Mouse (Mus musculus) heart, postnatal 0 days (tissue): Measurements from ENCODE around the gene Tmbim1. TPM values are rescaled to one million over a fixed set of nuclear protein-coding genes. Genes with fewer than 3 reads are reported as not detected.

ENCODE experiments used
- ATAC-seq: fragments of 200-750 bp; cut with Nextera tagmentation; 2 replicates; pipeline ENCODE4 v1.8.0; 2017; ENCODE audit warnings: low read depth, moderate number of reproducible peaks, moderate library complexity; ENCODE audit not compliant: insufficient read depth
- DNase-seq: peaks from one replicate; pipeline ENCODE4 v3.0.0-alpha.2; 2016; ENCODE audit warnings: low spot score
- H3K27ac ChIP-seq: fragments of 300-500 bp; sonication (generic); 2 replicates; pipeline ENCODE4 v1.5.1; 2014; ENCODE audit warnings: low read depth, mild to moderate bottlenecking
- H3K27me3 ChIP-seq: fragments of 300-500 bp; sonication (generic); 2 replicates; pipeline ENCODE4 v1.6.1; 2014; ENCODE audit warnings: low read length, mixed read lengths; ENCODE audit not compliant: control insufficient read depth, insufficient read depth
- H3K36me3 ChIP-seq: fragments of 300-500 bp; sonication (generic); replicated peaks from 2 replicates; pipeline ENCODE4 v1.6.1; 2014; ENCODE audit warnings: low read length, mixed read lengths; ENCODE audit not compliant: control insufficient read depth, insufficient read depth
- H3K4me1 ChIP-seq: fragments of 300-500 bp; sonication (generic); 2 replicates; pipeline ENCODE4 v1.6.1; 2014; ENCODE audit warnings: antibody characterized with exemption; ENCODE audit not compliant: control insufficient read depth, insufficient read depth
- H3K4me2 ChIP-seq: fragments of 300-500 bp; sonication (generic); 2 replicates; pipeline ENCODE4 v1.6.1; 2014; ENCODE audit warnings: low read depth, mild to moderate bottlenecking, low read length, moderate library complexity
- H3K4me3 ChIP-seq: fragments of 300-500 bp; sonication (generic); 2 replicates; pipeline ENCODE4 v1.5.1; 2014; ENCODE audit warnings: low read depth, low read length
- H3K9ac ChIP-seq: fragments of 300-500 bp; sonication (generic); replicated peaks from 2 replicates; pipeline ENCODE4 v1.6.1; 2014; ENCODE audit warnings: low read depth, low read length, mixed read lengths
- H3K9me3 ChIP-seq: fragments of 300-500 bp; sonication (generic); replicated peaks from 2 replicates; pipeline ENCODE4 v1.6.1; 2016; ENCODE audit warnings: low read length; ENCODE audit not compliant: control insufficient read depth
- CTCF ChIP-seq: IDR thresholded peaks from 2 replicates; pipeline ENCODE4 v1.5.1; 2016; ENCODE audit warnings: antibody characterized with exemption, control low read depth, low read depth
- EP300 ChIP-seq: IDR thresholded peaks from 2 replicates; pipeline ENCODE4 v1.6.1; 2016; ENCODE audit warnings: antibody characterized with exemption, low read depth
- WGBS: fragments of 180-500 bp; shearing (Covaris S2); extraction: QIAGEN DNeasy Blood & Tissue Kit; methylation state at CpG from one replicate; pipeline ENCODE4 v1.1.7; 2014; 5-methylcytosine and 5-hydroxymethylcytosine counted together
- polyA plus RNA-seq: library from polyadenylated mRNA; unstranded; fragments of >200 nt; fragmentation: Nextera tagmentation; extraction: Ambion mirVana; gene quantifications from 2 replicates; pipeline ENCODE4 v1.2.1, GENCODE M21; 2015
- total RNA-seq: library from RNA; depleted of rRNA; stranded (reverse); fragments of >200 nt; gene quantifications from 2 replicates; pipeline ENCODE4 v1.2.3, GENCODE M21; 2014; ENCODE audit warnings: low replicate concordance

Gene Tmbim1
- total and polyA plus RNA-seq, 2 experiments from 2014 or later, result 41.6 to 100 TPM

DNA sequence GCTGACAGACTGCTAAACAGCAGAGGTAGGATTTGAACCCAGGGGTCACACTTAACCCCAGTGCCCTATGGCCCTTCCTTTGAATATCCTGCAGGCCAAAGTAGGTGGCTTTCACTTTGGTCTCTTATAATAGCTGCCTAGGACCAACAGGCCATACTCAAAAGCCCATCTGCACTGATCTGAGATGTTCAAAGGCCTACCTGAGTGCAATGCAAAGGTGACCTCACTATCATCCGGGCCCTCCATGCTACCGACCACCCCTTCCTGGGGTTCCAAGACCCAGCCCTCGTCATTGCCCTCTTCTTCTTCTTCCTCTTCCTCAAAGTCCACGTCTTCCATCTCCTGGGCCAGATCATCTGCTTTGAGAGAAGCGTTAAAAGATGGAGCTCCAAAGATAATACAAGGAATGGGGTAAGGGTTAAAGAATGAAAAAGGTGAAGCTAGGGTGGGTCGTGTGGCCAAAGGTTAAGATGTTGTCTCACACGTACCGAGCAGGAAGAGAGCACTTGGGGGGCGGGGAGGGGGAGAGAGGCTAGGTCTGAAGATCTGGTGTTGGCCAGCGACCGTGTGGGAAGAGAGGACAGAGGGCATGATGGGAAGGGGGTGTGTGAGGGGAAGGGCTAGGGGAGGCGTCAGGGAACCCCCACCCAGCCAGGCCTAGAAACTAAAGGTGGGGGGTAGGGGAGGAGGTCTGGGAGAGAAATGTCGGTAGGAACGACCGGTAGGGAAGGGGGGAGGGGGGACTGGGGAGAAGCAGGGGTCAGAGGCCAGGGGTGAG is 21.5 kb downstream of the Tmbim1 start:
- Histone ChIP-seq H3K4me2 (peak overlapping the region; percentile 74), H3K9me3 (no peaks in the 10 kb centered on the region), H3K4me3 (peak overlapping the region; percentile 72), H3K27ac (peak overlapping the region; percentile 69), H3K36me3 (peaks cover 55% of the 10 kb centered on the region), H3K4me1 (peaks cover 19% of the 10 kb centered on the region), H3K9ac (peak overlapping the region; percentile 61), H3K27me3 (no peaks in the 10 kb centered on the region)
- DNase-seq, result peak; percentile 63
- TF ChIP-seq EP300 (no peak), CTCF (no peak)
- 11% methylated on average over 14 of the region's 15 CpGs for WGBS
- ATAC-seq, result peak; percentile 32

DNA sequence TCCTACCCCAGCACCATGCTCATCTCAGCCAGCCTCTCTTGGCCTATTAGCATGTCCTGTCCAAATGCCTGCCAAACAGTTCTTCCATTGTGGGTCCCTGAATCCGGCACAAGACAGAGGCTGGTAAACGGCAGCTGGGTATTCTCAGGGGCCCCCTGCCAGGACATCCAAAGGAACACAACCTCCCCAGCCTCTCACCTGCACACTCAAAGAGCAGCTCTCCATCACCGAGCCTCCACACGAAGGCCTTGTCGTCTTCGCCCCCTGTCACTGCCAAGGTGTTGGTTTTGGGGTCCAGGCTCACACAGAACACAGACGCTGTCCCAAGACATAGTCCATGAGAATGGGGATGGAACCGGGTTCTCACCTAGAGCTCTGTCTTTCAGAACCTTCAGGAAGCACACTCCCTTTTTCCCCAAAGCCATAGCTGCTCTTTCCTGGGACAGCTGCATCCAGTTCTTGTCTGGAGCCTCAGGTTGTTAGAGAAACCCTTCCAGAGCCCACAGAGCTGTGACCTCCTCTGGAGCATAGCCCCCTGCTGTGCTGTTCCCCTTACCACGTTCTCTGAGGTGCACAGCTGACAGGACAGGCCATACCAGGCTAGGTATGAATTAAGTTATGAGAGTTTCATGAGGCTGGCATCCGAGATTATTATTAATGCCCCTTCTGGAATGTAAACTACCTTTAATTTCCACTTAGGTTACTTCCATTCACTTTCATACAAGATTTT is 22.4 kb downstream of the Tmbim1 start:
- ATAC-seq, result no peak
- no peak for TF ChIP-seq EP300
- no peak for TF ChIP-seq CTCF
- H3K4me3 ChIP-seq, result no peak overlapping the region
- H3K9ac ChIP-seq, result no peak overlapping the region
- 87% methylated on average over 10 of the region's 10 CpGs for WGBS
- peaks cover 47% of the 10 kb centered on the region for H3K36me3 ChIP-seq
- no peak for DNase-seq
- H3K27me3 ChIP-seq, result no peaks in the 10 kb centered on the region
- no peak overlapping the region for H3K4me2 ChIP-seq
- peaks cover 11% of the 10 kb centered on the region for H3K4me1 ChIP-seq
- H3K27ac ChIP-seq, result no peak overlapping the region
- H3K9me3 ChIP-seq, result no peaks in the 10 kb centered on the region

DNA sequence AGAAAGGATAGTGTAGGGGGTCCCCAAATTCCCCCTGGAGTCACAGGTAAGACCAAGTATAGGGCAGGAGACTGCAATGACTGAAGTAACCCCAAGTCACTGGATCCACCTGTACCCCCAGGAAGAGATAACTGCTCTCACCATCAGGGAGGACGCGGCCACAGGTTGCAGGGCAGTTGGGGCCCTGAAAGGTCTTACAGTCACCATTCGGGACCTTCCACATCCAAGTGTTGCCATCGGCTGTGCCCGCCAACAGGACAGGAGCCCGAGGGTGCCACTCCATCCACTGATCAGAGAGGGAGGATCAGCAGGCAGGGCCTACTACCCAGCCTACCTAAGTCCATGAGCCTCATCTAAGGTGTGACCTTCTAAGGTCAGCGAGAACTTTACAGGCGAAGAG is 23.5 kb downstream of the Tmbim1 start:
- no peak for TF ChIP-seq CTCF
- TF ChIP-seq EP300, result no peak
- no peaks in the 10 kb centered on the region for H3K27me3 ChIP-seq
- H3K27ac ChIP-seq, result no peak overlapping the region
- H3K4me2 ChIP-seq, result no peak overlapping the region
- ATAC-seq, result no peak
- no peak overlapping the region for H3K9ac ChIP-seq
- H3K4me3 ChIP-seq, result no peak overlapping the region
- no peaks in the 10 kb centered on the region for H3K9me3 ChIP-seq
- DNase-seq, result no peak
- peaks cover 13% of the 10 kb centered on the region for H3K4me1 ChIP-seq
- 96% methylated on average over 8 of the region's 8 CpGs for WGBS
- H3K36me3 ChIP-seq, result peaks cover 43% of the 10 kb centered on the region

DNA sequence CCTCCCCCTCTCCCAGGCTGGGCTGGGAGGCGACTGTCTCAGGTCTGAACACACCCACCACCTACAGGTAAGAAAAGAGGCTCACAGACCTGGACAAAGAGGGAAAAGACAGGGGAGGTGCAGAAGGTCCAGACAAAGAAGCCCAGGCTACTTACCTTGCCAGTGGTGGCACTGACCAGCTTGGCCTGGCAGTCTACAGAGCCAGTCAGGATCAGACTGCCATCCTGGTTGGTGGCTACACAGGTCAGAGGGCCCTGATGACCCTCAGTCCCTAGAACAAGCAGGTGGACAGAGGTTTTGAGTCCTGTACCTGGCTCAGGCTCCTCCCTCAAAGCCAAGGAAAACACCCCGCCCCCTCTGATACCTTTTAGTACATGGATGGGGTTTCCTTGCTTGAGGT is 24.1 kb downstream of the Tmbim1 start:
- peaks cover 18% of the 10 kb centered on the region for H3K4me1 ChIP-seq
- ATAC-seq (no peak), DNase-seq (no peak)
- 98% methylated on average over 2 of the region's 2 CpGs for WGBS
- no peak overlapping the region for H3K4me3 ChIP-seq
- TF ChIP-seq EP300 (no peak), CTCF (no peak)
- no peak overlapping the region for H3K27ac ChIP-seq
- peaks cover 43% of the 10 kb centered on the region for H3K36me3 ChIP-seq
- H3K27me3 ChIP-seq, result no peaks in the 10 kb centered on the region
- no peak overlapping the region for H3K9ac ChIP-seq
- H3K9me3 ChIP-seq, result no peaks in the 10 kb centered on the region
- H3K4me2 ChIP-seq, result no peak overlapping the region

DNA sequence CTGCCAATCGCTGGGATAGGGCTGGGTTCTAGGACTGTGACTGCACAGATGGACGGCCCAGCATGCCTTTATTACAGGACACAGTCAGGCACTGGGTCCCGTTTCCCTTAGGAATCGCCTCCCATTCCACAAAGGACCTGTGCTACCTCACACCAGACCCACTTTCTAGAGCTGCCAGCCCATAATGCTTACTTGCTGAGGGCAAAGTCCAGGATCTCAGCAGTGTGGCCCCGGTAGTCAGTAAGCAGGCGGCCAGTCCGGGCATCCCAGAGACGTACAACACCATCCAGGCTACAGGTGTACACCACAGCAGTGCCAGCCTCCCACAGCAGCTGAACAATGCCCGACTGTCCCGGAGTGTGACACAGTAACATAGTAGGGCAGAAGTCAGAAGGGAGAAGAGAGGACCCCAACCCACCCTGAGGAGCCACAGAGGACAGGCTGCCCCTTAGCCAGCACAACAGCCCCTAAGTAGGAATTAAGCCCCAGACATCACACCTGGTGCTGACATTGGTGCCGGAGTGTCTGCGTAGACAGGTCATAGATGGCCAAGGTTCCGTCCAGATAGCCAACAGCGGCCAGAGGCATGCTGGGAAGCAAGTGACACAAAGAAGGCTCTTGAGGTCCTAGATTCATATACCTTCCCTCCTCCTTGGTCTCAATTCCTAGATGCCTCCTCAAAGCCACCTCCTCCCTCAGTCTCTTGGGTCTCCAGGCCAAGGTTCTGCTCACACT is 24.7 kb downstream of the Tmbim1 start:
- no peak overlapping the region for H3K9ac ChIP-seq
- no peak for ATAC-seq
- TF ChIP-seq CTCF (no peak), EP300 (no peak)
- H3K4me2 ChIP-seq, result no peak overlapping the region
- H3K9me3 ChIP-seq, result no peaks in the 10 kb centered on the region
- H3K4me1 ChIP-seq, result peaks cover 14% of the 10 kb centered on the region
- H3K4me3 ChIP-seq, result no peak overlapping the region
- H3K27ac ChIP-seq, result no peak overlapping the region
- 90% methylated on average over 14 of the region's 14 CpGs for WGBS
- peaks cover 43% of the 10 kb centered on the region for H3K36me3 ChIP-seq
- no peaks in the 10 kb centered on the region for H3K27me3 ChIP-seq
- DNase-seq, result no peak
